Mouse (Mus musculus) lung, adult 10 weeks (tissue): Measurements from ENCODE around the gene Cdk2. TPM values are rescaled to one million over a fixed set of nuclear protein-coding genes. Genes with fewer than 3 reads are reported as not detected.

Source experiments
- polyA plus RNA-seq: library from polyadenylated mRNA; stranded (reverse); fragments of 350-450 nt; fragmentation: Illumina TruSeq; extraction: RNeasy Lipid Tissue Mini Kit (QIAGEN cat#74804); gene quantifications from one replicate; pipeline ENCODE4 v1.2.3, GENCODE M21; 2014; ENCODE audit warnings: low read depth, low replicate concordance; ENCODE audit not compliant: insufficient read depth

Cdk2 gene
- 11.7 TPM for polyA plus RNA-seq

DNA sequence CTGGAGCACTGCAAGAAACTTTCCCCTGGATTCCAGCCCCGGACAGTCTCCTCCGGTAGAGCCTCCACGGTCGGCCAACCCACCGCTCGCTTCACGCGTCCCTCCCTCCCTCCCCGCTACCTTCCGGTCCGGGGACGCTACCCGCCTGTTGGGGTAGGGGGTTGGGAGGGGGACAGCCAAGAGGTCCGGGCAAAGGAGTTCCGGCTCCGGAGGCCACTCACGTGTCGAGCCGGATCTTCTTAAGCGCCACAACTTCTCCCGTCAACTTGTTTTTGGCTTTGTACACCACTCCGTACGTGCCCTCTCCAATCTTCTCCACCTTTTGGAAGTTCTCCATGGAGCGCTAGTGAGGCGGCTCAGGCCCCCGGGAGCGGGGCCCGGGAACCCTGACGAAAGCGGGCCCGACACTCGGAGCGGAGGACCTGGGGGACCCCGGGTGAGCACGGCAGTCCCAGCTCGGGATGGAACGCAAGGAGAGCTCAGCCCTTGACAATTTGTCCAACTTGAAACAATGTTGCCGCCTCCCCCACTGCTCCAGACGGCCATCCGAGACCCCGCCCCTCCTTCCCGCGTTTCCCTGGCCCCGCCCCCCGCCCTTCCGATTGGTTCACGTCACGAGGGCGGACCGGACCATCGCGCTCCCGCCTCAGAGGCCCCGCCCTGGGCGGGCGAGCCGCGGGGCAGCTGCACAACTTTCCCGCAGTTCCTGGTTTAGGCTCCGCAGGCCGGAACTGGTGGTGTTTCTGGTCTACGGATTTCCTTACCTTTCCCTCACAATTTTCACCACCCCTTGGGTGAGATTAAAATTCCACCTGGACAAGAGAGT is at the start of gene Cdk2:
Cdk2 (minus strand) TSS at position 541 of the 826 bp plus-strand sequence.

DNA sequence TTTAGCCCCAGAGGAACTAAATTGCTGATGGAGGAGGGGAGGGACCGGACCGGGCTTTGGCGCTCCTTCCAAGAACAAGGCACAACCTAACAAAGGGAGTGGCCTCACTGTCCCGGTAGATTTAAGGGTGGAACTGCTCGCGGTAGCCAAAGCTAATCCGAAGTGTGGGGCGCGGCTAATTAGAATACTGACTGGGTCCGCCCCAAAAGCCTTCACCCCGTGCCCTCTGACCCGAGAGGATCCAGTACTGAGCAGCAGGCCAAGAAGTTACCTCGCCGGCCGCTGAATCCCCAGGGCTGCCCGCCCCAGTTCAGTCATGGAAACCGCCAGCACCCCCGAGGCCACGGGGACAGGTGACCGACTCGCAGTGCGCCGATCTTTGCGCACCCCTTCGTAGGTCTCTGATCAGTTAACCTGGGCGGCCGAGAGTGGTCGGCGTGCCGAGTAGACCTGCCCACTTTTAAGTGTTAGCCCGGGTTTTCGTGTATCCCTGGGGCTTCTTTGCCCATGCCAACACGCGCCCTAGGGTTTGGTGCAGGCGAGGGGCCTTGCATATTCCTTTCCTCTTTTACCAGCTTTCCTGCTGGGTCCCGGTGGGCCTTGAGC is 42.9 kb upstream of the Cdk2 start, which contains the start of gene Pym1:
Pym1 (plus strand) TSS at position 244 of the 606 bp plus-strand sequence.

DNA sequence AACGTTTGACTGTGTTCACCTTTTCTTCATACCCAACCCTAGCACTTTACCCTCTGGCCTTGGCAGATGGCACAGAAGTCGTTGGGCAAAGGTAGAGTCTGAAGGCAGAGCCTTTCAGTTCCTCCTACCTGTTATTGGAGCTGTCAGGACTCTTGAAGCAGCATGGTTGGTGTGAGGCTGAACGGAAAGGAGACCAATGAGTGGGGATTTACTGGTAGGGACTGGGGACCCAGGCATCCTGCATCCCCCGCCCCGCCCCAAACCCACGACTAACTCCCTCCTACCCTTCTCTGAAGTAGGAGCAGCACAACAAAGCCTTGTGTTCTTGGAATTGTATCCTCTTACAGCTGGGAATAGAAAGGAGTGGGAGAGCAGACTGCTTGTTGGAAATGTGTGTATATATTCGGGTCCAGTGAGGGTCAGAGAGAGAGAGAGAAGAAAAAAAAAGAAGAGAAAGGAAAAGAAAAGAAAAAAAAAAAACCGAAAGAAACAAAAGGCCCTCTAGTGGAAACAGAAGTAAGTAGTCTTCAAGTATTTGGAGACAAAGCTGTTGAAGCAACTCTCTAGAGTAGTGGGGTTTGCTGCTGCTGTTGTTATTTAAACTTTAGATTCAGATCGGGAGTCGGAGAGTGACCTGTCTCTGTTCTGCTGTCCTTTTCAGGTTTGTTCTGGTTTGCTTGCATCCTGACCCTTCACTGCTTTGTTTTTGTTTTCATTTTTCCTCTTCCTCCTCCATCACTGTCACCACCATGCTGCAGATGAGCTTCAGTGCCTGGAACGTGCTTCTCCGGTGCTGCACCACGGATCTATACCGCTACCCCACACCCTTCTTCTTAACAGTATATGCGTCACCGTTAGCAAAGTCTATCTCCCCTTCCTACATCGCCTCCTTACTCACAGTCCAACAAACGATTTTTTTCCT is 40.1 kb upstream of the Cdk2 start, which contains the start of gene Dgka:
Dgka (minus strand) TSS at position 176 of the 922 bp plus-strand sequence.

DNA sequence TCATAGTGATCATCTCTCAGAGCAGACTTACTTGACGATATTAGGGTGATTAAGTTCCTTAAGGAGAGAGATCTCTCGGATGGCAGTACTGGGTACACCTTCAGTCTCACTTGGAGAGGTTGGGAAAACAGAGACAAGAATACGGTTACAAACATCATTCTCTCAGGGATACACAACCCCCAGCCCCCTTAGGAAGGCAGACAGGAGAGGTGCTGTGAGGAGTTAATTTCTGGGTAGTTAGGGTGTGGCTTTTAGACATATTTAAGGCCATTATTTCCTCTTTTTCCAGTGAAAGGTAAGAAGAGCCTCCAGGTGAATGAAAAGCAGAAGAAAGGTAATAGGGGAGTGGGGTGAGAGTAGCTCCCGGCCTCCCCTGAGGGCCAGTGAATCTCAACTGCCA is 936 bp downstream of the Cdk2 start, which contains the start of gene Pmel:
Pmel (plus strand) TSS at position 301 of the 400 bp plus-strand sequence.

DNA sequence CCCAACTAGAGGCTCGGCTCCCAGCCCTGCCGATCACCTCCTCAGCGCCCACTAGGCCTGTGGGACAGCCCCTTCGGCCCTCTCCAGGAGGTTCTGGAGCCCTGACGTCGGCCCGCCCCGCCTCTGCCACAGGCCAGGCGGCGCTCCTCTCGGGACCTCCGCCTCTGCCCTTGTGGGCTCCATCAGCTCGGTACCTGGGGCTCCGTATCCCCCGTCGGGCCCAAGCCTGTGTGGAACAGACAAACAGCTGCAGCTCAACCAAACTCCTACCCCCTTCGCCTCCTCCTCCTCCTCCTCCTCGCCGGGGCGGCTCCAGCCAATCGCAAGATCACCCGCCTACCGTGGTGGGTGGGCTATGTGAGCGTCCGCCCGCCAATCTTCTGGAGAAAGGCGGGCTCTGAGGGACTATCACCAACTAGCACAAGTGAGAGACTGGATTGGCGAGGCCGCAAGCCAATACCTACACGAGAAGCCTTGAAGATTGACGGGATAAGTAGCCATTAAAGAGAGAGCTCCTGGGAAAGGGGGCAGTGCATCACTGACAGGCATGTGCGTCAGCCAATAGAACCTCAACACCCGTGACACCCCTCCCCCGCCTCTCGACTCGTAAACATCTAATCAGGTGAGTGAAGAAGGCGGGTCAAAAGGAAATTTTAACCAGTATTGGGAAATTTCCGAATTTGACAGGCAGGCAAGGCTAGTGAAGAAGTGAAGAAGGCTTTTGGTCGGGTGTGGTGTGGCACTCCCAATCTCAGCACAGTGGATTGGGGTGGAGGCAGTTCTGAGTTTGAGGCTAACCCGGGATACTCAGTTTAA is 8.6 kb downstream of the Cdk2 start, which contains the start of gene Rab5b:
Rab5b (minus strand) TSS at position 273 of the 816 bp plus-strand sequence.

DNA sequence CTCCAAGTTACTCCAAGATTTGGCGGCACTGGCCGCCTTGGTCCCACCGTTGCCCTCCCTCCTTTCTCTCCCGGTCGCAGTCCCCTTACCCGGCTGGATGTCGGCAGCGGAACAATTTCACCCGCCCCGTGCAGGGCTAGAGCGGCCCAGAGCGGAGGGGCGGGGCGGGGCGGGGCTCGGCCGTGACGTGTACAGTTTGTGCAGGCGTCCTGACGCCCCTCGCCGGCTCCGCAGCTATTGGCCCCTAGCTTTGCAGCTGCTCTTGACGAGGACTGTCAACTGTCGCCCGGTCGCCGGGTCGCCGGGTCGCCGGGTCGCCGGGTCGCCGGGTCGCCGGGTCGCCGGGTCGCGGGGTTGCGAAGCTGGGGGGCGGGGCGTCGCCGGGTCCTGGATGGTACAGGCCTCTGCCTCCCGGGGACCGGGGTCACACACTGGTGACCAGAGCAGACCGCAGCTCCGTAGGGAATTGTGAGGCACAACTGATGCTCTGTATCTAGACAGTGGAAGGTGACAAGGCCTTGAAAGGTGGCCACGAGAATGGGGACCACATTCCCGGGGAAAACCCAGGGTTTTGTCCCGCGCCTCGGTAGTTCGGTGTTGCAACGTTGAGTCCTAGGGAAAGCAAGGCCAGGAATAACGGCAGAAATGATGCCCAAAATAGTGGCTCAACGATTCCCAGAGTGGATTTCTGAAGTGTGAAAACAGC is 30.9 kb downstream of the Cdk2 start, which contains the start of gene Suox:
Suox (minus strand) TSS at position 311 of the 706 bp plus-strand sequence.

Other genes starting within 250 kb of the Cdk2 start
- 27.3 TPM for gene Smarcc2, start 245.8 kb downstream of the Cdk2 start, polyA plus RNA-seq
- gene Myl6, start 210.9 kb downstream of the Cdk2 start, polyA plus RNA-seq: 2,837 TPM
- 1.4 TPM for gene Myl6b, start 206.3 kb downstream of the Cdk2 start, polyA plus RNA-seq
- 39.2 TPM for gene Esyt1, start 179.2 kb downstream of the Cdk2 start, polyA plus RNA-seq
- 9.3 TPM for gene Zc3h10, start 157.3 kb downstream of the Cdk2 start, polyA plus RNA-seq
- gene Rpl41, start 155.7 kb downstream of the Cdk2 start, polyA plus RNA-seq: 3,755 TPM
- gene Pa2g4, start 139.0 kb downstream of the Cdk2 start, polyA plus RNA-seq: 45.1 TPM
- 8.0 TPM for gene Erbb3, start 115.4 kb downstream of the Cdk2 start, polyA plus RNA-seq
- 720 TPM for gene Rps26, start 78.3 kb downstream of the Cdk2 start, polyA plus RNA-seq
- 0.86 TPM for gene Ikzf4, start 59.0 kb downstream of the Cdk2 start, polyA plus RNA-seq
- gene Suox, start 31.0 kb downstream of the Cdk2 start, polyA plus RNA-seq: 10.1 TPM
- 55.5 TPM for gene Rab5b, start 8.8 kb downstream of the Cdk2 start, polyA plus RNA-seq
- gene Pmel, start 836 bp downstream of the Cdk2 start, polyA plus RNA-seq: 0.31 TPM
- gene Dgka, start 39.8 kb upstream of the Cdk2 start, polyA plus RNA-seq: 19.2 TPM
- 25.4 TPM for gene Pym1, start 42.9 kb upstream of the Cdk2 start, polyA plus RNA-seq
- 10.5 TPM for gene Mmp19, start 85.9 kb upstream of the Cdk2 start, polyA plus RNA-seq
- gene Dnajc14, start 99.0 kb upstream of the Cdk2 start, polyA plus RNA-seq: 37.5 TPM
- 6.7 TPM for gene Tmem198b, start 99.3 kb upstream of the Cdk2 start, polyA plus RNA-seq
- gene Sarnp, start 112.3 kb upstream of the Cdk2 start, polyA plus RNA-seq: 97.3 TPM
- gene Ormdl2, start 116.6 kb upstream of the Cdk2 start, polyA plus RNA-seq: 65.0 TPM
- gene Gdf11, start 186.7 kb upstream of the Cdk2 start, polyA plus RNA-seq: 0.65 TPM
- 322 TPM for gene Cd63, start 196.0 kb upstream of the Cdk2 start, polyA plus RNA-seq
- 6.0 TPM for gene Rdh5, start 217.9 kb upstream of the Cdk2 start, polyA plus RNA-seq
- 331 TPM for gene Bloc1s1, start 219.0 kb upstream of the Cdk2 start, polyA plus RNA-seq
- gene Itga7, start 228.8 kb upstream of the Cdk2 start, polyA plus RNA-seq: 14.2 TPM